Mouse (Mus musculus): Measurements from ENCODE around the gene Retreg1. TPM values are rescaled to one million over a fixed set of nuclear protein-coding genes. Genes with fewer than 3 reads are reported as not detected.
A peak's percentile ranks its signal among the peaks of the same experiment; 100 is the strongest.

The Retreg1 gene
- total and polyA plus RNA-seq, 3 experiments = 17.5 to 28.7 (median 19.0) TPM

GRCm38 (mm10) chr15:26015979-26016665 is 173.1 kb downstream of the Retreg1 start:
- peak overlapping the region; percentile 31; the same call in 1 of the 2 replicates for H3K9ac ChIP-seq (ENCODE audit: insufficient read depth, low read depth)
- H3K79me2 ChIP-seq (replicated peaks; ENCODE audit: control insufficient read depth, extremely low read depth, insufficient read depth, poor library complexity, severe bottlenecking) = no peaks in the 10 kb centered on the region
- no peaks in the 10 kb centered on the region for H3K9me3 ChIP-seq (replicated peaks; ENCODE audit: low read length)
- no peak overlapping the region for H3K27ac ChIP-seq (ENCODE audit: insufficient read depth, low read depth)
- TF ChIP-seq JUN (IDR thresholded peaks at IDR 0.05; ENCODE audit: insufficient read depth, low read depth, low read length) = 0 out of 2 replicates have a peak, but pooled peaks have one; percentile 6
- no peak for TF ChIP-seq POLR2AphosphoS2 (IDR thresholded peaks at IDR 0.05; ENCODE audit: low read depth, low read length)
- peak; percentile 80 for TF ChIP-seq MEF2A (IDR thresholded peaks at IDR 0.05; ENCODE audit: borderline replicate concordance, low read depth, low read length)
- TF ChIP-seq MYC (IDR thresholded peaks at IDR 0.05; ENCODE audit: low read depth, low read length) = peak; percentile 62; the same call in 1 of the 2 replicates
- TF ChIP-seq RCOR1 (conservative IDR thresholded peaks at IDR 0.05; ENCODE audit: low read depth, low read length) = peak; percentile 91
- TF ChIP-seq ZNF384 (IDR thresholded peaks at IDR 0.05; ENCODE audit: low read depth, low read length) = peak; percentile 79
- no peak for TF ChIP-seq NRF1 (IDR thresholded peaks at IDR 0.05; ENCODE audit: low read depth, low read length)
- no peak for TF ChIP-seq GABPA (IDR thresholded peaks at IDR 0.05; ENCODE audit: insufficient replicate concordance, low read depth, low read length)
- TF ChIP-seq SIN3A (IDR thresholded peaks at IDR 0.05; ENCODE audit: low read length) = peak; percentile 80; the same call in 1 of the 2 replicates
- peak; percentile 97 for TF ChIP-seq EP300 (IDR thresholded peaks at IDR 0.05; ENCODE audit: low read length)
- no peak for TF ChIP-seq ZC3H11A (IDR thresholded peaks at IDR 0.05; ENCODE audit: low read depth, low read length)
- peak; percentile 45; the same call in 1 of the 2 replicates for TF ChIP-seq TBP (conservative IDR thresholded peaks at IDR 0.05; ENCODE audit: low read depth, low read length)
- TF ChIP-seq CTCF (conservative IDR thresholded peaks at IDR 0.05 in 1 of 2, IDR thresholded peaks at IDR 0.05 in 1 of 2; ENCODE audit: low read depth in 2 of 2, low read length in 2 of 2) = no peak
- no peak for TF ChIP-seq PAX5 (IDR thresholded peaks at IDR 0.05; ENCODE audit: low read length)
- TF ChIP-seq POLR2A (IDR thresholded peaks at IDR 0.05; ENCODE audit: low read depth, low read length) = peak; percentile 32; the same call in 1 of the 2 replicates
- peak; percentile 71 for TF ChIP-seq CHD2 (IDR thresholded peaks at IDR 0.05; ENCODE audit: low read length)
- no peak for TF ChIP-seq USF1 (IDR thresholded peaks at IDR 0.05; ENCODE audit: low read depth, low read length)
- TF ChIP-seq ETS1 (conservative IDR thresholded peaks at IDR 0.05; ENCODE audit: low read depth, low read length) = peak; percentile 88
- peak; percentile 65; the same call in 1 of the 2 replicates for TF ChIP-seq MXI1 (IDR thresholded peaks at IDR 0.05; ENCODE audit: low read depth, low read length)
- TF ChIP-seq JUND (conservative IDR thresholded peaks at IDR 0.05; ENCODE audit: low read depth, low read length) = no peak; the same call in 1 of the 2 replicates
- TF ChIP-seq MAZ (IDR thresholded peaks at IDR 0.05; ENCODE audit: low read depth, low read length) = no peak
- peak; percentile 82 for TF ChIP-seq ELF1 (IDR thresholded peaks at IDR 0.05; ENCODE audit: low read depth, low read length)
- TF ChIP-seq TCF12 (IDR thresholded peaks at IDR 0.05; ENCODE audit: low read depth, low read length) = peak; percentile 91
- no peak for TF ChIP-seq UBTF (IDR thresholded peaks at IDR 0.05; ENCODE audit: low read depth, low read length)
- peak; percentile 76 for TF ChIP-seq KAT2A (IDR thresholded peaks at IDR 0.05; ENCODE audit: insufficient replicate concordance, low read length)
- peak; percentile 34; the same call in 1 of the 2 replicates for TF ChIP-seq HCFC1 (IDR thresholded peaks at IDR 0.05; ENCODE audit: low read depth, low read length)
- no peak for TF ChIP-seq USF2 (conservative IDR thresholded peaks at IDR 0.05; ENCODE audit: low read depth, low read length)
- no peak for TF ChIP-seq ZKSCAN1 (IDR thresholded peaks at IDR 0.05; ENCODE audit: borderline replicate concordance, low read depth, low read length)
- peak; percentile 72 for TF ChIP-seq MAFK (IDR thresholded peaks at IDR 0.05; ENCODE audit: insufficient replicate concordance, low read length)
- peak; percentile 74; the same call in 1 of the 2 replicates for TF ChIP-seq MAX (IDR thresholded peaks at IDR 0.05; ENCODE audit: low read length)
- peak; percentile 30; the same call in 1 of the 2 replicates for TF ChIP-seq NELFE (IDR thresholded peaks at IDR 0.05; ENCODE audit: low read depth, low read length)
- peak; percentile 78 for TF ChIP-seq BHLHE40 (IDR thresholded peaks at IDR 0.05; ENCODE audit: low read depth, low read length)
- no peak for TF ChIP-seq ZMIZ1 (IDR thresholded peaks at IDR 0.05; ENCODE audit: low read depth, low read length)
- peak; percentile 22; the same call in 1 of the 2 replicates for TF ChIP-seq SMC3 (IDR thresholded peaks at IDR 0.05; ENCODE audit: low read depth, low read length)
- TF ChIP-seq CHD1 (IDR thresholded peaks at IDR 0.05; ENCODE audit: low read depth, low read length) = no peak
- peak; percentile 92 for TF ChIP-seq IRF4 (IDR thresholded peaks at IDR 0.05; ENCODE audit: low read depth, low read length)
- no peak; the same call in none of the 2 replicates for TF ChIP-seq RAD21 (IDR thresholded peaks at IDR 0.05; ENCODE audit: low read depth, low read length)
- TF ChIP-seq E2F4 (IDR thresholded peaks at IDR 0.05; ENCODE audit: insufficient replicate concordance, low read depth, low read length) = no peak
- H3K36me3 ChIP-seq (replicated peaks in 1 of 2; ENCODE audit: control insufficient read depth in 1 of 2, insufficient read depth in 1 of 2, low read length in 1 of 2) = no peaks in the 10 kb centered on the region
- dilution Hi-C loops (cut with MboI; ENCODE audit: extremely low pct_ligation_motif_present, extremely low pct_unique_long_range_greater_than_20kb, low sequenced_read_pairs) = no loop called here
- H3K4me1 ChIP-seq (ENCODE audit: control insufficient read depth in 1 of 2, insufficient read depth in 2 of 2) = peaks cover 5 to 25% of the 10 kb centered on the region in 2 experiments; a peak in 3 of 4 replicates
- in situ Hi-C loops (cut with MboI; ENCODE audit: low pct_ligation_motif_present, low pct_unique_long_range_greater_than_20kb, low sequenced_read_pairs) = loop anchor here (10.0 kb wide), 1 partner anchor 309 kb away; no protein-coding TSS in a partner anchor
- peak overlapping the region; percentile 65 for H3K4me2 ChIP-seq (ENCODE audit: insufficient read depth, low read depth, poor library complexity, severe bottlenecking)
- peak; percentile 97 for DNase-seq (ENCODE audit: extremely low read depth)
- H3K4me3 ChIP-seq (replicated peaks in 1 of 3; ENCODE audit: low read depth in 2 of 3, low read length in 2 of 3, poor library complexity in 1 of 3) = no peak overlapping the region
- H3K27me3 ChIP-seq (replicated peaks) = no peaks in the 10 kb centered on the region
